In genomic region chr17:85585779-85586178, GRCm38 (mm10) we compare ENCODE assay signal across 34 mouse cellular contexts. TPM values are rescaled to one million over a fixed set of nuclear protein-coding genes. Genes with fewer than 3 reads are reported as not detected.
DNase-seq lines count a peak whose midpoint lies in the region; ATAC-seq and TF ChIP-seq lines count a peak whose summit lies in the region.
"Had no signal": no experiment of that assay in that cellular context is flagged by ENCODE, and none has a peak within 500 bp of the region (broad histone marks: within the 10 kb centered on the region; RNA-seq: fewer than 3 reads in every experiment).

No protein-coding gene starts in this region.

- TF ChIP-seq RAD21 in MEL (IDR thresholded peaks at IDR 0.05; ENCODE audit: low read depth, low read length) = no peak

- no peak for TF ChIP-seq EP300 in MEL (IDR thresholded peaks at IDR 0.05; ENCODE audit: low read depth in 1 of 2, low read length in 2 of 2)

- ATAC-seq in heart, embryonic 11.5 days (replicated peaks; ENCODE audit: insufficient number of reproducible peaks, low FRiP score, low TSS enrichment) = peak; percentile 79
- ATAC-seq in liver, embryonic 13.5 days (ENCODE audit: low read depth) = peak; percentile 88
- peak; percentile 47 for ATAC-seq in liver, embryonic 16.5 days (ENCODE audit: low read depth)
- no peak for ATAC-seq in forebrain, embryonic 15.5 days (replicated peaks)
- ATAC-seq: forebrain, embryonic 16.5 days; hindbrain, postnatal 0 days; Patski had no signal

- no peak overlapping the region for H3K4me3 ChIP-seq in heart, embryonic 11.5 days (ENCODE audit: low read depth, low read length)
- no peak overlapping the region for H3K4me3 ChIP-seq in MEL (ENCODE audit: control insufficient read depth in 1 of 2, insufficient read depth in 1 of 2, low read depth in 2 of 2, low read length in 2 of 2)
- H3K4me3 ChIP-seq in liver, embryonic 13.5 days (replicated peaks) = no peak overlapping the region
- H3K4me3 ChIP-seq in liver, embryonic 16.5 days (ENCODE audit: low read depth, low read length) = no peak overlapping the region
- no peak overlapping the region for H3K4me3 ChIP-seq in forebrain, embryonic 15.5 days
- H3K4me3 ChIP-seq: embryonic facial prominence, embryonic 10.5 days; embryonic facial prominence, embryonic 13.5 days; erythroblast, embryonic 14.5 days; forebrain, embryonic 12.5 days; heart, adult 2 months; heart, embryonic 10.5 days; heart, embryonic 15.5 days had no signal

- H3K9me3 ChIP-seq in heart, embryonic 11.5 days (replicated peaks; ENCODE audit: control insufficient read depth, low read length) = 0 out of 2 replicates have a peak, but pooled peaks cover 2% of the 10 kb centered on the region
- H3K9me3 ChIP-seq in MEL (replicated peaks; ENCODE audit: insufficient read depth, low read length) = no peaks in the 10 kb centered on the region
- no peaks in the 10 kb centered on the region for H3K9me3 ChIP-seq in liver, embryonic 13.5 days (replicated peaks)
- H3K9me3 ChIP-seq in liver, embryonic 16.5 days (replicated peaks; ENCODE audit: control insufficient read depth, low read length) = no peaks in the 10 kb centered on the region
- no peaks in the 10 kb centered on the region for H3K9me3 ChIP-seq in forebrain, embryonic 15.5 days
- H3K9me3 ChIP-seq: embryonic facial prominence, embryonic 10.5 days; embryonic facial prominence, embryonic 13.5 days; forebrain, embryonic 12.5 days; heart, embryonic 10.5 days; heart, embryonic 15.5 days had no signal

- no peak for DNase-seq in heart, postnatal 14 days
- peak; percentile 30 for DNase-seq in MEL (ENCODE audit: low read depth, low spot score)
- DNase-seq in liver, embryonic 13.5 days = no peak
- no peak for DNase-seq in cerebellum, adult 11 months
- DNase-seq in ovary, postnatal 10 days (ENCODE audit: low spot score) = no peak
- DNase-seq: adrenal gland, postnatal 10 days; cerebellum, adult 11-12 months; cerebellum, adult 8-10 months; cerebellum, postnatal 10 days; cerebellum, postnatal 36 days; embryo, embryonic 11 days; gastrocnemius, postnatal 25 days; heart, adult 2 months; heart, postnatal 10 days; heart, postnatal 4 days had no signal

- no peaks in the 10 kb centered on the region for H3K36me3 ChIP-seq in heart, embryonic 11.5 days (ENCODE audit: control insufficient read depth, insufficient read depth, low read length)
- no peaks in the 10 kb centered on the region for H3K36me3 ChIP-seq in MEL (ENCODE audit: control insufficient read depth in 1 of 2, insufficient read depth in 2 of 2, low read length in 2 of 2)
- H3K36me3 ChIP-seq in liver, embryonic 13.5 days = no peaks in the 10 kb centered on the region
- no peaks in the 10 kb centered on the region for H3K36me3 ChIP-seq in liver, embryonic 16.5 days (ENCODE audit: control insufficient read depth, insufficient read depth)
- H3K36me3 ChIP-seq in forebrain, embryonic 15.5 days = no peaks in the 10 kb centered on the region
- H3K36me3 ChIP-seq: embryonic facial prominence, embryonic 10.5 days; embryonic facial prominence, embryonic 13.5 days; forebrain, embryonic 12.5 days; heart, embryonic 10.5 days; heart, embryonic 15.5 days had no signal

- no peak overlapping the region for H3K27ac ChIP-seq in heart, embryonic 11.5 days (ENCODE audit: low read depth, low read length)
- no peak overlapping the region for H3K27ac ChIP-seq in MEL (ENCODE audit: control insufficient read depth, low read depth, low read length)
- H3K27ac ChIP-seq in liver, embryonic 13.5 days = no peak overlapping the region
- no peak overlapping the region for H3K27ac ChIP-seq in liver, embryonic 16.5 days (ENCODE audit: low read length)
- H3K27ac ChIP-seq in forebrain, embryonic 15.5 days (replicated peaks) = no peak overlapping the region
- H3K27ac ChIP-seq: embryonic facial prominence, embryonic 10.5 days; embryonic facial prominence, embryonic 13.5 days; forebrain, embryonic 12.5 days; heart, adult 2 months; heart, embryonic 10.5 days; heart, embryonic 15.5 days; hindbrain, embryonic 14.5 days; hindbrain, postnatal 0 days had no signal

- TF ChIP-seq CTCF in MEL (IDR thresholded peaks at IDR 0.05 in 2 of 3, conservative IDR thresholded peaks at IDR 0.05 in 1 of 3; ENCODE audit: control insufficient read depth in 1 of 3, insufficient read depth in 1 of 3, low read depth in 2 of 3, low read length in 3 of 3, poor library complexity in 1 of 3, severe bottlenecking in 1 of 3) = no peak

- intact Hi-C loops in heart, postnatal 14 days (cut with DNase I) = no loop called here

- TF ChIP-seq POLR2A in MEL (IDR thresholded peaks at IDR 0.05; ENCODE audit: control insufficient read depth in 1 of 2, insufficient read depth in 1 of 2, low read depth in 1 of 2, low read length in 2 of 2, poor library complexity in 1 of 2) = no peak

- no peaks in the 10 kb centered on the region for H3K79me2 ChIP-seq in MEL (ENCODE audit: control insufficient read depth, insufficient read depth, low read length, poor library complexity)

- H3K4me2 ChIP-seq in heart, embryonic 11.5 days = no peak overlapping the region
- H3K4me2 ChIP-seq in liver, embryonic 13.5 days = no peak overlapping the region
- H3K4me2 ChIP-seq in liver, embryonic 16.5 days (ENCODE audit: low read depth, low read length) = no peak overlapping the region
- no peak overlapping the region for H3K4me2 ChIP-seq in forebrain, embryonic 15.5 days (replicated peaks)
- H3K4me2 ChIP-seq: embryonic facial prominence, embryonic 13.5 days; forebrain, embryonic 12.5 days; heart, embryonic 15.5 days; hindbrain, embryonic 14.5 days had no signal

- 85% methylated on average over 5 of the region's 5 CpGs for WGBS in heart, embryonic 11.5 days (ENCODE audit: insufficient replicate concordance)
- 59% methylated on average over 5 of the region's 5 CpGs for WGBS in liver, embryonic 13.5 days (ENCODE audit: insufficient replicate concordance)
- WGBS in liver, embryonic 16.5 days (ENCODE audit: insufficient replicate concordance) = 60% methylated on average over 5 of the region's 5 CpGs
- 92% methylated on average over 5 of the region's 5 CpGs for WGBS in forebrain, embryonic 15.5 days

- no peaks in the 10 kb centered on the region for H3K27me3 ChIP-seq in heart, embryonic 11.5 days (ENCODE audit: control insufficient read depth, insufficient read depth, low read length)
- H3K27me3 ChIP-seq in MEL (ENCODE audit: control insufficient read depth in 1 of 2, insufficient read depth in 2 of 2, low read length in 2 of 2) = peaks cover 0 to 1% of the 10 kb centered on the region in 2 experiments; a peak in 1 of 4 replicates
- no peaks in the 10 kb centered on the region for H3K27me3 ChIP-seq in liver, embryonic 13.5 days
- no peaks in the 10 kb centered on the region for H3K27me3 ChIP-seq in liver, embryonic 16.5 days (ENCODE audit: control insufficient read depth, insufficient read depth, low read depth, low read length)
- no peaks in the 10 kb centered on the region for H3K27me3 ChIP-seq in forebrain, embryonic 15.5 days
- H3K27me3 ChIP-seq: embryonic facial prominence, embryonic 13.5 days had no signal

- H3K9ac ChIP-seq in heart, embryonic 11.5 days (ENCODE audit: low read depth, low read length) = no peak overlapping the region
- no peak overlapping the region for H3K9ac ChIP-seq in MEL (ENCODE audit: control insufficient read depth, low read depth, low read length, poor library complexity, severe bottlenecking)
- H3K9ac ChIP-seq in liver, embryonic 13.5 days = no peak overlapping the region
- no peak overlapping the region for H3K9ac ChIP-seq in liver, embryonic 16.5 days (ENCODE audit: low read depth, low read length)
- H3K9ac ChIP-seq in forebrain, embryonic 15.5 days (replicated peaks) = no peak overlapping the region
- H3K9ac ChIP-seq: embryonic facial prominence, embryonic 13.5 days; forebrain, embryonic 12.5 days; heart, embryonic 15.5 days; hindbrain, embryonic 14.5 days had no signal

- no peaks in the 10 kb centered on the region for H3K4me1 ChIP-seq in heart, embryonic 11.5 days (ENCODE audit: control insufficient read depth, insufficient read depth, low read length)
- no peaks in the 10 kb centered on the region for H3K4me1 ChIP-seq in MEL (ENCODE audit: control insufficient read depth in 1 of 2, insufficient read depth in 2 of 2, low read length in 2 of 2)
- H3K4me1 ChIP-seq in liver, embryonic 13.5 days (replicated peaks) = no peaks in the 10 kb centered on the region
- H3K4me1 ChIP-seq in liver, embryonic 16.5 days (ENCODE audit: control insufficient read depth, low read depth, low read length) = no peaks in the 10 kb centered on the region
- no peaks in the 10 kb centered on the region for H3K4me1 ChIP-seq in forebrain, embryonic 15.5 days
- H3K4me1 ChIP-seq: embryonic facial prominence, embryonic 10.5 days; embryonic facial prominence, embryonic 13.5 days; forebrain, embryonic 12.5 days; heart, embryonic 15.5 days had no signal

TF ChIP-seq in MEL, 35 proteins besides CTCF, POLR2A, EP300 and RAD21:
- TF ChIP-seq MAFK (IDR thresholded peaks at IDR 0.05; ENCODE audit: borderline replicate concordance, low read depth, low read length) (no peak), USF1 (IDR thresholded peaks at IDR 0.05; ENCODE audit: low read depth, low read length) (no peak), TCF12 (IDR thresholded peaks at IDR 0.05; ENCODE audit: low read depth, low read length) (no peak), JUND (IDR thresholded peaks at IDR 0.05; ENCODE audit: low read depth, low read length) (no peak), SMC3 (IDR thresholded peaks at IDR 0.05; ENCODE audit: low read depth, low read length) (no peak), NELFE (IDR thresholded peaks at IDR 0.05; ENCODE audit: low read depth, low read length) (no peak), ZMIZ1 (IDR thresholded peaks at IDR 0.05; ENCODE audit: low read depth, low read length) (no peak), ETS1 (IDR thresholded peaks at IDR 0.05; ENCODE audit: low read depth, low read length) (no peak), HCFC1 (IDR thresholded peaks at IDR 0.05; ENCODE audit: low read depth, low read length) (no peak), MYB (IDR thresholded peaks at IDR 0.05; ENCODE audit: low read depth, low read length) (no peak), MEF2A (IDR thresholded peaks at IDR 0.05; ENCODE audit: extremely low read depth, insufficient replicate concordance, low read depth, low read length, poor library complexity, severe bottlenecking) (no peak), SIN3A (IDR thresholded peaks at IDR 0.05; ENCODE audit: low read length) (no peak), USF2 (IDR thresholded peaks at IDR 0.05; ENCODE audit: borderline replicate concordance in 1 of 2, insufficient read depth in 1 of 2, low read depth in 1 of 2, low read length in 2 of 2) (no peak)

RNA-seq across cellular contexts. Expression of gene Six3, which starts 27.6 kb away (rescaled TPM):
- not detected in 2 replicates for polyA plus RNA-seq in heart, embryonic 11.5 days (2014; fragmentation: Nextera tagmentation; extraction: Ambion mirVana)
- total RNA-seq in heart, postnatal 14 days (2021) = not detected
- total RNA-seq in MEL (2012; rRNA removed) = not detected in 2 replicates
- not detected for polyA plus RNA-seq in MEL (2012; ENCODE audit: insufficient read depth in 1 of 2, insufficient read length in 2 of 2, low read depth in 1 of 2, low replicate concordance in 2 of 2, missing spikeins in 1 of 2)
- polyA plus RNA-seq in liver, embryonic 13.5 days (2015; fragmentation: Nextera tagmentation; extraction: Ambion mirVana) = not detected in 2 replicates
- not detected in 2 replicates for polyA plus RNA-seq in liver, embryonic 16.5 days (2015; fragmentation: Nextera tagmentation; extraction: Ambion mirVana)
- 18.0 and 21.7 TPM in 2 replicates for polyA plus RNA-seq in forebrain, embryonic 15.5 days (2015; fragmentation: Nextera tagmentation; extraction: Ambion mirVana)
- total RNA-seq: adrenal gland, adult 18-20 months; adrenal gland, postnatal 10 days; adrenal gland, postnatal 4 days; ES-E14; gastrocnemius, adult 8-10 months; gastrocnemius, postnatal 25 days; heart, adult 2 months; heart, postnatal 10 days; heart, postnatal 4 days had no signal
- polyA plus RNA-seq: erythroblast, embryonic 14.5 days; gonadal fat pad, adult 2 months; heart, embryonic 15.5 days; hindbrain, embryonic 14.5 days; intestine, embryonic 14.5 days had no signal

Comparison
In these comparisons a context has a peak if more than half of its experiments do, and no peak if none do; other contexts are left out.
1. RNA of gene Six3, which starts 27.6 kb away (polyA plus RNA-seq): 18.0 to 21.7 TPM in forebrain, embryonic 15.5 days; not detected in heart, embryonic 11.5 days, not detected in MEL, not detected in liver, embryonic 13.5 days and not detected in liver, embryonic 16.5 days; every median in the first group is over 10 times any median in the second.